Mouse (Mus musculus): ENCODE measurements around the gene Fam131a.

- TF ChIP-seq MAFK (IDR thresholded peaks at IDR 0.05; ENCODE audit: insufficient read depth, low read depth, low read length): no peak
- TF ChIP-seq ZC3H11A (IDR thresholded peaks at IDR 0.05; ENCODE audit: borderline replicate concordance, low read depth, low read length): no peak
- TF ChIP-seq HCFC1 (IDR thresholded peaks at IDR 0.05; ENCODE audit: borderline replicate concordance, insufficient read depth, low read length): no peak
- no peak for TF ChIP-seq ZNF384 (IDR thresholded peaks at IDR 0.05; ENCODE audit: low read depth, low read length)
These were observed 1.7 kb downstream of the Fam131a start for GRCm38 (mm10) chr16:20694781-20695180.
